Mouse (Mus musculus) left cerebral cortex, postnatal 36 days (tissue): ENCODE measurements at regions not wholly inside any gene's neighbourhood (a gene's known extent, or its start where the extent isn't known, plus 50 kb on each side); places are given as distances from the start of the nearest gene placed in this dataset.
A peak's percentile ranks its signal among the peaks of the same experiment; 100 is the strongest.
"Not testable (repeated sequence)": the region's sequence is repeated elsewhere in the genome, so short reads cannot be mapped to it uniquely, and the experiment has no call there.

ENCODE experiments used
- DNase-seq, 2 experiments: peaks; one replicate each; pipeline ENCODE4 v3.0.0; 2021 to 2022; ENCODE audit warnings: low spot score in 2 of 2, mixed read lengths in 1 of 2
- intact Hi-C: fragments of 180-260 bp; cut with DNase I; formaldehyde crosslinking; loops from one replicate; pipeline ENCODE4 v1.15.1; 2025

GRCm38 (mm10) chr1:123156851-123157250 is 888.5 kb downstream of the Dpp10 start:
- intact Hi-C loops, result no loop called here
- DNase-seq, result no peak

GRCm38 (mm10) chr1:123154558-123154957 is 890.8 kb downstream of the Dpp10 start:
- intact Hi-C loops, result no loop called here
- DNase-seq, result peak; percentile 5 to 7

- DNase-seq, intact Hi-C loops: not testable (repeated sequence)
Observed at GRCm38 (mm10) chr1:123133891-123134290, 911.5 kb downstream of the Dpp10 start.
